Mouse (Mus musculus): ENCODE results near the gene Zdhhc14. TPM values are rescaled to one million over a fixed set of nuclear protein-coding genes. Genes with fewer than 3 reads are reported as not detected.

Zdhhc14 gene
- total and polyA plus RNA-seq, 2 experiments from 2014 or later, result 0.74 to 5.2 TPM

- WGBS, result 52% methylated on average over 4 of the region's 4 CpGs
- H3K27me3 ChIP-seq (ENCODE audit: control insufficient read depth, insufficient read depth, low read length), result no peaks in the 10 kb centered on the region
- H3K4me1 ChIP-seq (ENCODE audit: control insufficient read depth, insufficient read depth), result no peaks in the 10 kb centered on the region
- no peak overlapping the region for H3K27ac ChIP-seq (ENCODE audit: low read depth)
- ATAC-seq (ENCODE audit: insufficient read depth, low read depth) (no peak), DNase-seq (ENCODE audit: low spot score) (no peak)
- no peak overlapping the region for H3K4me3 ChIP-seq (ENCODE audit: low read depth, low read length)
- no peaks in the 10 kb centered on the region for H3K9me3 ChIP-seq (replicated peaks; ENCODE audit: control insufficient read depth, low read length)
- H3K9ac ChIP-seq (replicated peaks; ENCODE audit: low read depth, low read length), result no peak overlapping the region
- H3K4me2 ChIP-seq (ENCODE audit: low read depth, low read length), result no peak overlapping the region
- H3K36me3 ChIP-seq (replicated peaks; ENCODE audit: control insufficient read depth, insufficient read depth, low read length), result no peaks in the 10 kb centered on the region
- no peak for TF ChIP-seq EP300 (IDR thresholded peaks at IDR 0.05; ENCODE audit: low read depth)
- TF ChIP-seq CTCF (IDR thresholded peaks at IDR 0.05; ENCODE audit: low read depth), result no peak
Observed at GRCm38 (mm10) chr17:5729587-5730125, 237.3 kb downstream of the Zdhhc14 start.

- Histone ChIP-seq H3K36me3 (replicated peaks; ENCODE audit: control insufficient read depth, insufficient read depth, low read length) (no peaks in the 10 kb centered on the region), H3K27me3 (ENCODE audit: control insufficient read depth, insufficient read depth, low read length) (no peaks in the 10 kb centered on the region), H3K4me2 (ENCODE audit: low read depth, low read length) (no peak overlapping the region), H3K9me3 (replicated peaks; ENCODE audit: control insufficient read depth, low read length) (no peaks in the 10 kb centered on the region), H3K4me3 (ENCODE audit: low read depth, low read length) (no peak overlapping the region), H3K27ac (ENCODE audit: low read depth) (no peak overlapping the region), H3K4me1 (ENCODE audit: control insufficient read depth, insufficient read depth) (no peaks in the 10 kb centered on the region), H3K9ac (replicated peaks; ENCODE audit: low read depth, low read length) (no peak overlapping the region)
- DNase-seq (ENCODE audit: low spot score) (no peak), ATAC-seq (ENCODE audit: insufficient read depth, low read depth) (no peak)
- TF ChIP-seq CTCF (IDR thresholded peaks at IDR 0.05; ENCODE audit: low read depth), result no peak
- TF ChIP-seq EP300 (IDR thresholded peaks at IDR 0.05; ENCODE audit: low read depth), result no peak
- WGBS, result 76% methylated on average over 5 of the region's 5 CpGs
Observed at GRCm38 (mm10) chr17:5730538-5730937, 238.2 kb downstream of the Zdhhc14 start.

GRCm38 (mm10) chr17:5733400-5733799, 241.0 kb downstream of the Zdhhc14 start:
- H3K27me3 ChIP-seq (ENCODE audit: control insufficient read depth, insufficient read depth, low read length), result no peaks in the 10 kb centered on the region
- DNase-seq (ENCODE audit: low spot score), result peak; percentile 13
- no peak overlapping the region for H3K4me2 ChIP-seq (ENCODE audit: low read depth, low read length)

GRCm38 (mm10) chr17:5741061-5741460, 248.7 kb downstream of the Zdhhc14 start:
- H3K9ac ChIP-seq (replicated peaks; ENCODE audit: low read depth, low read length), result no peak overlapping the region
- DNase-seq (ENCODE audit: low spot score) (no peak), ATAC-seq (ENCODE audit: insufficient read depth, low read depth) (no peak)
- no peak overlapping the region for H3K4me2 ChIP-seq (ENCODE audit: low read depth, low read length)
- H3K27ac ChIP-seq (ENCODE audit: low read depth), result no peak overlapping the region
- no peaks in the 10 kb centered on the region for H3K27me3 ChIP-seq (ENCODE audit: control insufficient read depth, insufficient read depth, low read length)
- no peaks in the 10 kb centered on the region for H3K4me1 ChIP-seq (ENCODE audit: control insufficient read depth, insufficient read depth)
- TF ChIP-seq EP300 (IDR thresholded peaks at IDR 0.05; ENCODE audit: low read depth) (no peak), CTCF (IDR thresholded peaks at IDR 0.05; ENCODE audit: low read depth) (no peak)
- H3K36me3 ChIP-seq (replicated peaks; ENCODE audit: control insufficient read depth, insufficient read depth, low read length), result no peaks in the 10 kb centered on the region
- WGBS, result 86% methylated on average over 6 of the region's 6 CpGs
- no peaks in the 10 kb centered on the region for H3K9me3 ChIP-seq (replicated peaks; ENCODE audit: control insufficient read depth, low read length)
- no peak overlapping the region for H3K4me3 ChIP-seq (ENCODE audit: low read depth, low read length)

More at GRCm38 (mm10) chr17:5733400-5733799, 241.0 kb downstream of the Zdhhc14 start:
- Histone ChIP-seq H3K9me3 (replicated peaks; ENCODE audit: control insufficient read depth, low read length) (no peaks in the 10 kb centered on the region), H3K9ac (replicated peaks; ENCODE audit: low read depth, low read length) (no peak overlapping the region), H3K27ac (ENCODE audit: low read depth) (no peak overlapping the region), H3K36me3 (replicated peaks; ENCODE audit: control insufficient read depth, insufficient read depth, low read length) (no peaks in the 10 kb centered on the region), H3K4me3 (ENCODE audit: low read depth, low read length) (no peak overlapping the region), H3K4me1 (ENCODE audit: control insufficient read depth, insufficient read depth) (no peaks in the 10 kb centered on the region)
- WGBS, result 17% methylated on average over 7 of the region's 7 CpGs
- no peak for ATAC-seq (ENCODE audit: insufficient read depth, low read depth)
- TF ChIP-seq CTCF (IDR thresholded peaks at IDR 0.05; ENCODE audit: low read depth) (peak; percentile 54), EP300 (IDR thresholded peaks at IDR 0.05; ENCODE audit: low read depth) (no peak)

GRCm38 (mm10) chr17:5744016-5744415, 251.7 kb downstream of the Zdhhc14 start:
- Histone ChIP-seq H3K4me3 (ENCODE audit: low read depth, low read length) (no peak overlapping the region), H3K9me3 (replicated peaks; ENCODE audit: control insufficient read depth, low read length) (no peaks in the 10 kb centered on the region), H3K4me1 (ENCODE audit: control insufficient read depth, insufficient read depth) (no peaks in the 10 kb centered on the region), H3K4me2 (ENCODE audit: low read depth, low read length) (no peak overlapping the region), H3K27me3 (ENCODE audit: control insufficient read depth, insufficient read depth, low read length) (no peaks in the 10 kb centered on the region), H3K36me3 (replicated peaks; ENCODE audit: control insufficient read depth, insufficient read depth, low read length) (no peaks in the 10 kb centered on the region), H3K9ac (replicated peaks; ENCODE audit: low read depth, low read length) (no peak overlapping the region), H3K27ac (ENCODE audit: low read depth) (no peak overlapping the region)
- TF ChIP-seq CTCF (IDR thresholded peaks at IDR 0.05; ENCODE audit: low read depth) (no peak), EP300 (IDR thresholded peaks at IDR 0.05; ENCODE audit: low read depth) (no peak)
- WGBS, result 90% methylated on average over 5 of the region's 5 CpGs
- ATAC-seq (ENCODE audit: insufficient read depth, low read depth) (no peak), DNase-seq (ENCODE audit: low spot score) (no peak)

- Histone ChIP-seq H3K4me1 (ENCODE audit: control insufficient read depth, insufficient read depth) (no peaks in the 10 kb centered on the region), H3K4me2 (ENCODE audit: low read depth, low read length) (no peak overlapping the region), H3K36me3 (replicated peaks; ENCODE audit: control insufficient read depth, insufficient read depth, low read length) (no peaks in the 10 kb centered on the region), H3K27ac (ENCODE audit: low read depth) (no peak overlapping the region), H3K27me3 (ENCODE audit: control insufficient read depth, insufficient read depth, low read length) (no peaks in the 10 kb centered on the region), H3K9ac (replicated peaks; ENCODE audit: low read depth, low read length) (no peak overlapping the region), H3K4me3 (ENCODE audit: low read depth, low read length) (no peak overlapping the region), H3K9me3 (replicated peaks; ENCODE audit: control insufficient read depth, low read length) (no peaks in the 10 kb centered on the region)
- TF ChIP-seq CTCF (IDR thresholded peaks at IDR 0.05; ENCODE audit: low read depth) (no peak), EP300 (IDR thresholded peaks at IDR 0.05; ENCODE audit: low read depth) (no peak)
- no peak for ATAC-seq (ENCODE audit: insufficient read depth, low read depth)
- no peak for DNase-seq (ENCODE audit: low spot score)
- WGBS, result 74% methylated on average over 3 of the region's 3 CpGs
Observed at GRCm38 (mm10) chr17:5746378-5746777, 254.0 kb downstream of the Zdhhc14 start.
